Mouse (Mus musculus): Measurements from ENCODE around the gene Epb41l4b. TPM values are rescaled to one million over a fixed set of nuclear protein-coding genes. Genes with fewer than 3 reads are reported as not detected.

The Epb41l4b gene
- 0.72 and 1.7 TPM in 2 replicates for total RNA-seq (2015; ENCODE audit: low replicate concordance)
- total RNA-seq (2017; ENCODE audit: low replicate concordance), result 2.7 TPM in 1 of 2 replicates, not detected in the other

DNA sequence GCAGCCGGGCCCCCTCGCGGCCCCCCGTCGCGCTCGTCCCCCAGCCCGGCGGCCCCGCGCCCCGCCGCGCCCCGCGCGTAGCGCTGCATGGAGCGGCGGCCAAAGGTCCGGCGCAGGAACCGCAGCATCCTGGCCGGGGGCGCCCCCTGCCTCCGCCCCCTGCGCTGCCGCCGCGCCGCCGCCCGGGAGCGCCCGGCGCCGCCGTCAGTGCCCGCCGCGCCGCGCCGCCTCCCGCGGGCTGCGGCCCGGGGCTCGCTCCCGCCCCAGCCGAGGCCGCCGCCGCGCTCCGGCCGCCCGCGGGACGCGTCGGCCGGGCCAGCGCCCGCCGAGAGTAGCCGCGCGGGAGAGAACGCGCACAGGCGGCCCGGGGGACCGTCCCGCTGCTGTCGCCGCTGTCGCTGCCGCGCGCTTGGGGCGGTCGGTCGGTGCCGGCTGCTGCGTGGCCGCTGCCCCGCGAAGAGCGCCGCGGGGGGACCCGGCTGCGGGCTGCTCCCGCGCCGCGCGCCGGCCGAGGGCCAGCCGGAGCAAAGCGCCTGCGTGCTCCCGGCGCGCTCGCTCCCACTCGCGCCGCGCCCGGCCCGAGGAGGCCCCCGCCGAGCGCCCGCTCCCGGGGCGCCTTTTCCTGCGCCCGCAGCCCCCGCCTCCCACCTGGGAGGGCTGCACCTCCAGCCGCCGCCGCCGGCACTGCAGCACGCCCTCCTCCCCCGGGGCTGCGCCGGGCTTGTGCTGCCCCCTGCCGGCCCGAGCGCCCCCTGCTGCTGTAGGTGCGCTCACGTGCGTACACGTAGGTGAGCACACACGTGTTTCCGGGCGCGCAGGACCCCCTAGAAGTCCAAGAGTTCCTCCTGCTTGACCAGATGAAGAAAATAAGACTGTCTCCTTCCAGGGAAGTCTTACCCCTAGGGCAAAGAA, at the start of gene Epb41l4b:
Gene Epb41l4b, minus strand, starts transcription at position 412 of the 912 bp plus-strand sequence.
- no peak for ATAC-seq (replicated peaks; ENCODE audit: low FRiP score, poor library complexity, severe bottlenecking)

DNA sequence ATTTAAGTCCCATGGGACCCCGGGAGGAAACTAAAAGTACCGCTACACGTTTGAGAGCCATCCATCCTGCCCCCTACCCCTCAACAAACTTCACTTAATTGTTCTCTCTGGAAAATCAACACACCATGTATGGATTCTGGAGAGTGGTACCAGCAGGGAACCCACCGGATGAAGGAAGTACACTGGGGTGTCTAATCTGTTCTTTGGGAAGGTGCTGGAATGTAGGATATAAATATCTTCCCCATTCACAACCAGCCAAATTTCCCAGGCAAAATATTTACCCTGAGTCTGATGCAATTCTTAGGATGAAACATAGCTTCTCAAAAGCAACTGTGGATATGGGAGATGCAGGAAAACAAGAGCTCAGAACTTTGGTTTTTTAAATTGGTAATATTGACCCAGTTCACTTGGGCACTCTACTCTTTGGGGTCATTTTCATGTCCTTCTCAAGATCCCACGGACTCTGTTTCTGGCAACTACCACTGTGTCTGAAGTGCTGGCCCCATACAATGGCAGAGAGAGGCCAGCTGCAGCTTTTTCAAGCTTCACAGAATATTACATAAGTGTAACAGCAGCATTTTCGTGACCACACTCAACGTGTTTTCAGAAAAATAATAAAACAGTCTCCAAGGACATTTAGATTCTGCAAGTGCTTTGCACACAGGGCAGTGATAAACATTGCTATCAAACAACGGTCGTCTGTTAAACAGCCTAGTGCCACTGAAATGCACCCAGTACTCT, 48.5 kb upstream of the Epb41l4b start:
- no peak for ATAC-seq (replicated peaks; ENCODE audit: low FRiP score, poor library complexity, severe bottlenecking)

DNA sequence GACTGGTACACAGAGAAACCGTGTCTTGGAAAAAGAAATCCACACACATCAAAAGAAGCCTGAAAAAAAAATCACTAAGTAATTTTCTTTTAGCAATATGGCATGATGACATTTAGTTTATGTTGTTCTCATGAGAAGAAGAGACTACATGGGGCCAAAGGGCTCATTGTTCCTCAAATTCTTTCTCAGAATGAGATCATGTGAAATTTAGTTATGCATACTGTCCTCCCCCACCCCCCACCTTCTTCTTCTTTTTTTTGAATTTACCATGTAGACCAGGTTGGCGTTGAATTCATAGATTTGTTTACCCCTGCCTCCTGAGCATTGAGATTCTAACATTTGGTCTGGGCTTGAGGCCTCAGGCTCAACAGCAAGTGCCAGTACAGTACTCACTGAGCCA, 46.6 kb upstream of the Epb41l4b start:
- no peak for ATAC-seq (replicated peaks; ENCODE audit: low FRiP score, poor library complexity, severe bottlenecking)

DNA sequence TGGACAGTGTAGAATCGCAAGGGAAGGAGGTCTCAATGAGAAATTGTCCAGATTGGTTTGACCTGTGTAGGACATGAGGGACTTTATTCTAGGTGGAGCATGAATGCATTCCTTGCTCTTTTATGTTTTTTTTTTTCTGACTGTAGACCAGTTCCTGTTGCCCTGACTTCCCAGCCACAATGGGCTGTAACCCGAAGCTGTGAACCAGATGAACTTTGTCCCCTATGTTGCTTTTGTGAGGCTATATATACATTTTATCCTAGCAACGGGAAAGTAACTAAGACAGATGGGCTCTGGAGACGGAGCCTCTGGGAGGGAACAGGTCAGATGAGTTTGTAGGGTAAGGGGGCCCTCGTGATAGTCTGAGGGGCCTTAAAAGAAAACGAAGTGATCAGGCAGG, 42.8 kb upstream of the Epb41l4b start:
- no peak for ATAC-seq (replicated peaks; ENCODE audit: low FRiP score, poor library complexity, severe bottlenecking)

DNA sequence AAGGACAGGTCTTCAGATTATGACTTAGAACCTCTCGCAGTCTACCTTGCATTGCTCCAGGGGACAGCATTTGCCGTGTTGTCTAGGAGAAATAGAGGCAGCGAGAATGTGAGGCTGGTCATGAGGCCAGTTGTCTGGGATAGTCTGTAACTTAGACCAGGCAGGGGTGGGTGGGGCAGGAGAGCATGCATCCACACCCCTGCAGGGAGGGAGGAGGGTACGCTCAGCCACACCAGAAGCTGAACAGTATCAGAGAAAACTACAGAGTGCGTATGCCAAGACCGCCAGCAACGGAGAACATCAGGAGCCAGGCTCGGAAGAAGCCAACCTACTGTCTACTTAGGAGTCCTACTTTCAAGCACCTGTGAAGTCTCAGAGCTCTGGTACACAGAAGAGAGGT, 42.2 kb upstream of the Epb41l4b start:
- ATAC-seq (replicated peaks; ENCODE audit: low FRiP score, poor library complexity, severe bottlenecking), result no peak

DNA sequence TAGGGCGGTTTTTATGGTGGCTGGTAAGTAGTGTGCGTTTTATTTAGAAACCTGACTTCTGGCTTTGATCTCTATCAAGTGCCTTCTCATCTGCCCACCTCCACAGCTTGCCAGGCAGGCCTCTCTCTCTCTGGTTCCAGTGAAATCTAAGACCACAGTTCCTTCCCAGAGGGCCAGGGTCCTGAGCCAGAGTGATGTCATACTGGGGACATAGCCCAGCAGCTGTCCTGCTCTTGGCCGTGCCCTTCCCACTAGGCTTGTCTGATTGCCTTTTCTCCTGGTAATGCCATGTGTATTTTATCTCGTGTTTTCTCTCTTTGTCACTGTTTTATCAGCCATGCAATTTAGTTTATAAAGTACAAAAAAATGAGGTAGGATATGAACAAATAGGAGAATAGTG, 40.3 kb upstream of the Epb41l4b start:
- no peak for ATAC-seq (replicated peaks; ENCODE audit: low FRiP score, poor library complexity, severe bottlenecking)

DNA sequence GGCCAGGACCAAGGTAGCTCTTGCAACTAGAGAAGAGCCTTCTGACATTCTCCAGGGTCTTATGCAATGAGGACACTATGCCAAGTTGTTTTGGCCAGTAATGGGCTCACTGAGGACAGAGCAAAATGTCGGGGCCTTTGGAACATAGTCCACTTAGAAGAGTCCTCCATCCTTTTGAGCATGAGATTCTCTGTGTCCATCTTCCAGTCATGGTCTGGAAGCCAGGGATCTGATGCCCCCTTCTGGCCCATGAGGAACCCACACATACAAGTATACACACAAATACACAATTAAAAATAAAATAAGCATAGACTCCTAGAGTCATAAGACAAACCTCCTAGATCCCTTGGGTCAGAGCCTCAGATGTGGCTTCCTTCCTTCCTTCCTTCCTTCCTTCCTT, 38.3 kb upstream of the Epb41l4b start:
- ATAC-seq (replicated peaks; ENCODE audit: low FRiP score, poor library complexity, severe bottlenecking), result no peak

DNA sequence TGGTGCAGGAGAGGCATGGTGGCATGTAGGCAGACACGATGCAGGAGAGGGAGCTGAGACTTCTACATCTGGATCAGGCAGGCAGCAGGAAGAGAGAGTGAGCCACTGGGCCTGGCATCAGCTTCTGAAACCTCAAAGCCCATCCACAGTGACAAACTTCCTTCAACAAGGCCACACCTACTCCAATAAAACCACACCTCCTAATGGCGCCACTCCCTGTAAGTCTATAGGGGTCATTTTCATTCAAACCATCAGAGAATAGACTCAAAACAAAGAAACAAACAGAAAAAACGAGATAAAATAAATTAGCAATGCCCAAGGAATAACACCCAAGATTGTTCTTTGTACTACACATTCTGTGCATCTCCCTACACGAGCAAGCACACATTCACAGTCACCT, 35.6 kb upstream of the Epb41l4b start:
- ATAC-seq (replicated peaks; ENCODE audit: low FRiP score, poor library complexity, severe bottlenecking), result no peak

DNA sequence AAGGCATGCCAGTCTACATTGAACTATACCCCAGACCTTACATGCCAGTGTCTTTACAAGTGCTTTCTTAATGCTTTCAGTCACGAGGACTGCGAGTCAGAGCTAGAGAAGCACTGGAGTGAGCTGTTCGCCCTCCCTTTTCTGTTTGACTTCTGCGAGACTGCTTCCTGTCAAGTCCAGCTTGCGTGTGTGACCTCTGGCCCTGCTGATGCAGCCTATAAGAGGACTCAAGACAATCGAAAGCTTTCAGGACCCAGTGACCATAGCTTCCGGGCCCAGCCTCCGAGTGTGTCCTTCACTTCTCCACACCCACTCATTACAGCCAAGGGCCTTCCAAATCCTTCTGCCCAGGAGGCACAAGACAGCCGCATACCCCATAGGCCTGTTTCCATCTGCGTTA, 32.1 kb upstream of the Epb41l4b start:
- no peak for ATAC-seq (replicated peaks; ENCODE audit: low FRiP score, poor library complexity, severe bottlenecking)

DNA sequence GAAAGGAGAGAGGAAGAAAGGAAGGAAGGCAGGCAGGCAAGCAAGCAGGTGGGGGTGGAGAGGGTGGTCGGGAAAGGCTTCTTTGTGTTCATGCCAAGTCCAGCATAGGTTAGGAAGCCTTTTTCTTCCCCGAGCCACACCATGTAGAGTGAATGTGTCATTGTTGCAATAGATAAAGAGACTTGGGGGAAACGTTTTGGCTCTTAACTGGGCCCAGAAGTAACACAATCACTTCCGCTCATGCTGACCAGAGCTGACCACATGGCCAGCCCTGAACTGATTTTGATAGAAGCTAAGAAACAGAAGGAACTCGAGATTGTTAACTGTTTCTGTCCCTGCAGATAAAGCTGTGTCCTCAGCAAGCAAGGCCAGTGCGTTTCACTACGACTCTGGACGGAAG, 29.6 kb upstream of the Epb41l4b start:
- no peak for ATAC-seq (replicated peaks; ENCODE audit: low FRiP score, poor library complexity, severe bottlenecking)

DNA sequence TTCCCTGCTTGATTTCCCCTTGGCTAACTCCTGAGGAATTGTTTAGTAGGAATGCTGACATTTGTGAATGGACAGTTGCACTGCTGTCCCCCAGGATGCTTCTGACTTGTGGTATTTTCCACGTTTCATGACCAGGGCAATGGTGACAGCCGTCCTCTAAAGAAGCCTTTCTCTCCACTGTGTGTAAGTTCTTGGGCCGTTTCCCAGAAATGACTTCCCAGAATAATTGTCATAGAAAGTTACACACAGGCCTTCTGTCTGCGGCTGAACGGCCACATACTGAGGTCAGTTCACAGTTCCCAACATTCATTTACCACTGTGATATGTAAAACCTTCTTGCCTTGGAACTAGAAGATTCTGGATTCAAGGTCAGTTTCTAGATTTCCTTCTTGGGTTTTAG, 28.6 kb upstream of the Epb41l4b start:
- no peak for ATAC-seq (replicated peaks; ENCODE audit: low FRiP score, poor library complexity, severe bottlenecking)

DNA sequence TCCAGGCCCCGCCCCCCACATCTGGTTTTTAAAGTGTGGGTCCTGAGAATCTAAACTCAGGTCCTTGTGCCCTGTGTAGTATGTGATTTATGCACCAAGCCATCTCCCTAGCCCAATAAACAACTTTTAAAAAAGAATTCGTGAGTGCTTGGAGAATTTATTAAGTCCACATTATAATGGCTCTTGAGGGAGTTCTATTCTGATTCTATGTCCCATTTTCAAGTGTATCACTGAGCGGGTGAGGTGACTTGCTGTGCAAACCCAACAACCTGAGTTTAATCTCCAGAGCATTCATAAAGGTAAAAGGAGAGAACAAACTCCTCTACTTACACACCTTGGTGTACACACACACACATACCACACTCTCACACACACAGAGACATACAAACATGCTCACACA, 25.4 kb upstream of the Epb41l4b start:
- no peak for ATAC-seq (replicated peaks; ENCODE audit: low FRiP score, poor library complexity, severe bottlenecking)

DNA sequence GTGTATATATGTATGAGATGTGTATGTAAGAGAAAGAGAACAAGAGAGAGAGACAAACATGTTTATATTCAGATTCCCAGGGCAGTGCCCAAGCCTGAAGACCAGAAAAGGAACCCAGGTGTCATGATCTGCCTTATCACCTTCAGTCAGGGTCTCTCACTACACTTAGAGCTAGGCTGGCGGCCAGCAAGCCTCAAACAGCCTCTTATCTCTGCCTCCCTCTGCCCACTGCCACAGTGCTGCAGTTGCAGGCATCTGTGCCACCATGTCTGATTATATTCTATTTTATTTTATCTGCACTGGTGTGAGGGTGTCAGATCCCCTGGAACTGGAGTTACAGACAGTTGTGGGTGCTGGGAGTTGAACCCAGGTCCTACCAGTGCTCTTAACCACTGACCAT, 25.0 kb upstream of the Epb41l4b start:
- ATAC-seq (replicated peaks; ENCODE audit: low FRiP score, poor library complexity, severe bottlenecking), result no peak

DNA sequence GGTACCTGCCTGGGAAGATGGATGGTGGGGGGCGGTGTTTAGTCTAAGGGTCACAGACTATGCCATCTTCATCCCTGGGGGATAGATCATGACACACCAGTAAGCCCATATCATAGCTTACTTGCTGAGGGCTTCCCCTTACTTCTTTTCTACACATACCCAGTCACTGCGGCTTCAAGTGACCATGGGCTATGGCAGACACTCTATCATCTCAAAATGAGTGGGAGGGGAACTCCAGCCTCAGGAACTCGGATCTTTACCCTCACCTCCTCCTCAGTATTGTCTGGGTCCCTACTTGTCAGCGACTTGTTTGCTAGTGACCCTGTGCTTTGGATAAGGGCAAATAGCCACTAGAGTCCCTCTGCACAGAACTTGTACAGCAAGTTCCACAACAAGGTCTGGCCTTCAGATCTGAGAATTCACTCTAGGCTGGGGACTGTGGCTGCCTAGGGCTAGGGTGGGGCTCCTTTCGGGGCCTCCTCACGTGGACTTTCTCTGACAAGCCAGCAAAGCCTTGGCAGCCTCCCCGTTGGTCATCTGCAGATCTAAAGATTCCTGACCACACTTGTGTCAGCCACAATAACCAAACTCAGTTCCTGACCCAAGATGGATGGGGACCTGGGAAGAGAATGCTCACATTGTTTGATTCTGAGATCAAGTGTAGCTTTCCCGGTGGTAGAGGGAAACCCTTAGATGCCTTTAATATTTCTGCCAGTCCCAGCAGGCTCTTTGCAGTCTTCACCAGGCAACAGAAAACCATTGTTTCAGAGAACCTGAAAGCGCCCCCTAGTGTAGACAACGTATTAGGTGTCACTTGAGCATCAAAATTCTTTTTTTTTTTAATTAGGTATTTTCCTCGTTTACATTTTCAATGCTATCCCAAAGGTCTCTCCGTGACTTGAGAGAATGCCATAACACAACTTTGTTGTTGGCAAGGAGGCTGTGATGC, 24.0 kb upstream of the Epb41l4b start:
- no peak for ATAC-seq (replicated peaks; ENCODE audit: low FRiP score, poor library complexity, severe bottlenecking)

DNA sequence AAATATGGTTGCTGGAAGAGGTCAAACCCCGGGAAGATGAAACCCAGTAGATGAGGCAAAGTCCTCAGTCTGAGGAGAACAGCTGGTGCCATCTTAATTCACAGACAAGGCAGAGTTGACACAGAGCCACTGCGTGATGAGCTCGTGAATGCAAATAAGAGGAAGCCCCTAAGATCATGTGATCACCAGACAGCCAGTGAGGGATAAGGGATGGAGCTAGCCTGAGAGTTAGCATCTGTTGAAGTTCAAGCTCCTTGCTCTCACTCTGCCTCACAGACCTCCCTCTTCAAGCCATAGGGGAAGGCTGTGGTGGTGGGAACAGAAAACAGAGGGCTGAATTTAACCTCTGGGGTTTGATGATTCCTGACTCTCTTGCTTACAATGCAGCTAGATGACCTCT, 22.4 kb upstream of the Epb41l4b start:
- ATAC-seq (replicated peaks; ENCODE audit: low FRiP score, poor library complexity, severe bottlenecking), result no peak

DNA sequence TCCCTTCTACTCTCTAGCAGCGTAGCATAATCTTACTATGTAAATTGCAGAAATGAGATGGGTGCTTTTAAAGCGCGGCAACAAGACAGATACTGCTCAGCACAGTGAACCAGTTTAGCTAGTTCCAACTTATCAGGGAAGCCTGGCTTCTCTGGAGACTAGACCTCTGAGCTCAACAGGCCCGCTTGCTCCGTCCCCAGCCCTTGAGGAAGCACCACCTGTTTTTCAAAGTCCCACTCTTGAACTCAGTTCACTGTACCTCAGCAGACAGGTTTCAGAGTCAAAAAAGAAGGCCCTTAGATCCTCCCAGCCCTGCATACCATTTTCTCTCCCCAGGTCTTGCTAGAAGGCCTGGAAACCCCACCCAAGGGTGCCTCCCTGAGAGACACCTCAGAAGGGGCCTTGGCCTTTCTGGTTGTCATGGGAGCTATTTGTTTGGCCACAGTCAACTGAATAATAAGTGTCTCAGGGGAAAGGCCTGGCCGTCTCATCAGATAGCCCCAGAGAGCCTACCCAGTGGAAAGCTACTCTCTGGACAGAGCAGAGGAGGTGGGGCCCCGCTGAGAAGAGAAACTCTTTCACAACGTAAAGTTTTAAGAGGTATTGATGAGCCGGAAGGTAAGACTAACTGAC, 21.5 kb upstream of the Epb41l4b start:
- no peak for ATAC-seq (replicated peaks; ENCODE audit: low FRiP score, poor library complexity, severe bottlenecking)

DNA sequence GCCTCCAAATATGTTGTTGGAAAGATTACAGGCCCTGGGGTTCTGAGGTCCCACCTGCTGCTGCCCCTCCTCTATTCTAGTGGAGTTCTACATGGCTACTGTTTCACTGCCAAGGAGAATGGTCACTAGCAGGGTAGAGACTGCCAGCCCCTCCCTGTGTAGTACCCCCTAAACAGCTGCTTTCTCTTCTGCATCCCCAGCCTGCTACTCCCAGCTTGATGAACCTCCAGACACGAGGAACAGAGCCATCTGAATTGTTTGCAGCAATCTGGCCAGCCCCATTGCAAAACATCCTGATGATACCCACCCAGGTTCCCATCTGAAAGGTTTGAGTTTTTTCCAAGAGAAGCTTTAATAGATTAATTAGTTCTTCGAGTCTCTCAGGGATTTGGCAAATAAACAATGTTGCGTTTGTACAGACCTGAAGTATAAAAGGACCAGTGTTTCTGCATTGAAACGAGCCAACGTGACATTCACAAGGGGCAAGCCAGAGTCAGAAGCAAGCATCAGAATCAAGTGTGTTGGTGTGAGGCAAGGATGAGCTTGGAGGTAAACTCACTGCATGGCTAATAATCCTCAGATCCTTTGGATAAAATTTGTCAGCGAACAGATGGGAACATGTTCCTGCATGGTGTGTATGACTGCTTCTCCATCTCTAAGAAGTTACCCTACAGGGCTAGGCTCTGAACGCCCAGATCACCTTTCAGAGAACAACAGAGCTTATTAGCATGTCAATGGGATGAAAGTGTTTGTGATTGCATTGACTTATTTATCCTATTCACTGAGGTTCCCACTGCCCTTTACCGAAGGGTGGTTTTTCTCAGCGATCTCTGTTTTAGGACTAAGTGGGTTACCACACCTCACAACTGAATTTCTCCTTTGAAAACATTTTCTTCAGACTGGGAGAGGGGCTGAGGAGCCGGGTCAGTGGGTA, 19.8 kb upstream of the Epb41l4b start:
- ATAC-seq (replicated peaks; ENCODE audit: low FRiP score, poor library complexity, severe bottlenecking), result no peak

DNA sequence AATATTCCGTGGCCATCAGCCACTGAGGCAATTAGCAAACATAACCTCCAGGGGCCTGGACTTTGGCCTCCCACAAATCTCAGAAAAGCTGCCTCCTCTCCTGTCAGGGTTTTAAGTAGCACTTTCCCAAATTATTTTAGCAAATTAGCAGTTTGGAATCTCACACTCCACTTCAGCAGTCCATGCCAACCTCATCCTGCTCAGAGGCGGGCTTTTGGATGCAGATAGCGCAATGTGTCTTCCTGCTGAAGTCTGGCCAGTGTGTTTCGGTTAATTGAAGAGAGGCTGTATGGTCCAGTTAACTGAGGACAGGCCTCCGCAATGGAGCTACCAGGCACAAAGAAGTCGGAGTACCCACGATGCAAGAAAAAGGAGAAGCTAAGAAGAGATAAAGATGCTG, 17.3 kb upstream of the Epb41l4b start:
- no peak for ATAC-seq (replicated peaks; ENCODE audit: low FRiP score, poor library complexity, severe bottlenecking)

Data from erythroid progenitor cell, adult 5-6 weeks (primary cell).